Mouse (Mus musculus): ENCODE results near the gene Cops7a.
A peak's percentile ranks its signal among the peaks of the same experiment; 100 is the strongest.

Gene Cops7a

GRCm38 (mm10) chr6:124959960-124960359 lies 5.4 kb downstream of the Cops7a start:
- no peak for DNase-seq (ENCODE audit: low spot score in 2 of 2)

DNA sequence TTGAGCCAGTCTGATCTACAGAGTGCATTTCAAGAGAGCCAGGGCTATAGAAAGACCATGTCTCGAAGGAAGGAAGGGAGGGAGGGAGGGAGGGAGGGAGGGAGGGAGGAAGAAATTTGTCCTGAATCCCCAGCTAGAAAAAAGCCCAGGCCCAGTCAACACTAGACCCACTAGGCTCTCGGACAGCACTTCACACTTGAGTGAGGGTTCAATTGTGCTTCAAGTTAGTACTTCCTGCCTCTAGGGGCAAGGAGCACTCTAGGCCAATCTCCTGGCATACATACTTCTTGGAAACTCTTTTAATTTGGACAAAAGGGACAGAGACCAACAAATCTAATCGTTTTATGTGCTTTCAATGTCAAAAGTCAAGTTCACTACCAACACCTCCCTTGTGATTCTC lies 7.2 kb downstream of the Cops7a start:
- DNase-seq (ENCODE audit: low spot score in 2 of 2): no peak

- no peak for DNase-seq (ENCODE audit: low spot score in 2 of 2)
Measured at GRCm38 (mm10) chr6:124955212-124955611, 10.1 kb downstream of the Cops7a start.

GRCm38 (mm10) chr6:124953991-124954715 lies 11.2 kb downstream of the Cops7a start:
- DNase-seq (ENCODE audit: low spot score in 2 of 2): no peak

- no peak for DNase-seq (ENCODE audit: low spot score in 2 of 2)
Measured at GRCm38 (mm10) chr6:124943526-124943925, 21.8 kb downstream of the Cops7a start.

- DNase-seq (ENCODE audit: low spot score in 2 of 2): no peak
Measured at GRCm38 (mm10) chr6:124941679-124942078, 23.7 kb downstream of the Cops7a start.

DNA sequence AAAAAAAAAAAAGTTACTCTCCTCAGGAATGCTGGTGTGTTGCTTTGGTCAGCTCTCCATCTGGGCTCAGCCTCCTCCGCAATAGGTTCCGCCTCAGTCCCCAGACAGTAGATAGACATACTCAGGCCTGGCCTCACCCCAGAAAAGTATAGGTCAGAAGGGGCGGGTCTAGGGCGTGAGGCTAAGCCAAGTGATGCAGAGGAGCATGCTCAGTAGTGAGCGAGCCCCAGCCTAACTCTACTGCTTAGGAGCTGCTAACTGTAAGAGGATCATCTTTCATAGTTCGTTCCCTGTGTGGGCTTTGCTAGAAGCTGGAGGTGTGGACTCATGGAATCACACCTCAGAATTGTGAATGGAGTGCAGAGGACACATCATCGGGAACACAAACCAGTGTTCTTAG lies 26.8 kb downstream of the Cops7a start:
- no peak for DNase-seq (ENCODE audit: low spot score in 2 of 2)

DNA sequence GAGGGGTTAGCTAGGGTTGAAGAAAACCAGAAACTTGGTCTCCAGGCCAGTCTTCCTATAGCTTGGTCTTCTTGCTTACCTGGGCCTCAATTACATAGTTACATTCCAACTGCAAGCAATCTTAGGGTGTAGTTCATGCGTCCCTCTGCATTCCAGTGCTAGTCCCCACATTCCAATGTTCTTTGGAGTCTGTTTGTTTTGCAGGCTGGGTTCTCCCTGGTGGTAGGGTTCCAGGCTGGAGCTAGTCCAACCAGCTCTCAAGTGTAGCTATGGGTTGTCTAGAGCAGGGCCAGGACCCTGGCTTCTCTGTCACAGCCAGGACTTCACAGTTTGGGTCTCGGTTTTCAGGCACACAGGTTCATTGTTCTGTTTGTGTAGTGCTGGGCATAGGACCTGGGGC lies 27.8 kb downstream of the Cops7a start:
- DNase-seq (ENCODE audit: low spot score in 2 of 2): no peak

GRCm38 (mm10) chr6:124936681-124937080 lies 28.7 kb downstream of the Cops7a start:
- no peak for DNase-seq (ENCODE audit: low spot score in 2 of 2)

DNA sequence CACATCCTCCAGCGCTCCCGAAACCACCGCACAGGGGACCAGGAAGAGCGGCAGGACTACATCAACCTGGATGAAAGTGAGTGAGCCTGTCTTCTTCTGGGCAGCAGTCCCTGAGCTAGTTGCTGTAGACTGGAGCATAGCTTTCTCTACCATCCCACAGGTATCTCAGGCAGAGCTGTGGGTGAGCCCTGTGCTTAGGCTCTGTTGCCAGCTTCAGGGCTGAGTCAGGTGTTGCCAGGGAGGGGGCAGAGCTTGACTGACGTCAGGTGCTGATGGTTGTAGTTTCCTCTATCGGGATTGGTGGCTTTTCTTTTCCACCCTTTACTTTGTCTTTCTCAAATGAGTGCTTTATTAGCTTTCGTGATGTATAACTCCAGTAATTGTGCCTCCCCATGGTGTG lies 30.7 kb downstream of the Cops7a start:
- peak in 1 of 2 experiments; percentile 20 for DNase-seq (ENCODE audit: low spot score in 2 of 2)

DNA sequence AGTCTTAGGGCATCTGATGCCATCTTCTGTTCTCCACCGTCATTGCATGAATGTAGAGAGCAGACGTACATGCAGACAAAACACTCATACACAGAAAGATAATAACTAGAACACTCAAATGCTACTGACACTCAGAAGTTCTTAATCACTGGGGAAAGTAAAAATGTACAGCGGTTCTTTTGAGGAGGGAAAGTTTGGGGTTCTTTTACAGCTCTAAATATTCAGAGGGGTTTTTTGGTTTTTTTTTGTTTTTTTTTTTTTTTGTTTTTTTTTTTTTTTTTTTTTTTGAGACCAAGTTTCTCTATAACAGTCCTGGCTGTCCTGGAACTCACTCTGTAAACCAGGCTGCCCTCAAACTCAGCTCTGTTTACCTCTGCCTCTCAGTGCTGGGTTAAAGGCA lies 32.2 kb downstream of the Cops7a start:
- no peak for DNase-seq (ENCODE audit: low spot score in 2 of 2)

DNA sequence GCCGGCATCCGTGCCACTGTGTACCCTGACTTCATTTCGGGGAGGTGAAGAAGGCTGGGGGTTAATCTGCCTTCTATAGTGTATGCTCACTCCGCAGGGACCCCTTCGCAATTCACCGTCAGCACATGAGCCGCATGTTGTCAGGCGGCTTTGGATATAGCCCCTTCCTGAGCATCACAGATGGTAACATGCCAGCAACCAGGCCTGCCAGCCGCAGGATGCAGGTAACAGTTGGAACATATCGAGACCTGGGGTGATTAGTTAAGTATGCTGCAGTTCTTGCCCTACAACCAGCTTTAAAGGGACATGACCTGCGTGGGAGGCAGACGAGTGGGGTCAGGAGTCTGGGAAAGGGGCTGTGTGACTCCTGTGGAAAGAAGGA lies 33.0 kb downstream of the Cops7a start:
- no peak for DNase-seq (ENCODE audit: low spot score in 2 of 2)

DNA sequence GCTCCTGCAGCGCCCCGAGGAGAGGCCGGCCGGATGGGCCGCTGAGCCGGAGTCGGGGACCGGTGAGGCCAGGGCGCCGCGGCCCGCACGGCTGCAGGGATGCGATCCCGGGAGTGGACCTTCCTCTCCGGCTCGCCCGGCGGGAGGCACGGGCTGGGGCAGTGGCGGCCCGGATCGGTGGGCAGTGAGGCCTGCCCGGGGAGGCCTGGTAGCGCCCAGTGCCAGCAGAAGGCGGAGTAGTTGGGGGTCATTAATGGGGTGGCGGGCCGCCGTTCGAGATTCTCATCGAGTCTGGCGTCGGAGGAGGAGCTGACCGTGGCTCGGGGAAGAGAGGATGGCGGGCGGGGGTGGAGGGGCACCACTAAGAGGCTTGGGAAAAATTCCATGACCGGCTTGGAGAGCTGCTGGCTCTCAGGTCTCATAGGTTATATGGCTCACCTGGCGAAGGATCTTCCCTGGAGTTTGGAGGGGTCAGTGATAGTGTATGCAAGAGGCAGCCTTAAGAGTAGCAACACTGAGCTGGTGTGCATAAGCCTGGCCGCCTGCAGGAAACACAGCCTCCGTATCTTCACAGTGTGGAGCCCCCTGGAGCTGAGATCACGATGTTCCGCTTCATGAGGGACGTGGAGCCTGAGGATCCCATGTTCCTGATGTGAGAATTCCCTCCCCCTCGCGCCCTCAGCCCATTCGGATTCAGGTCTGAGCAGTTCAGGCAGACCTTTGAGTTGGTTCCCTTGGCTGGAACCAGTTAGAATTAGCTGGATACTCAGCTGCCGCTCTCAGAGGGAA lies 33.6 kb downstream of the Cops7a start:
- peak in 1 of 2 experiments; percentile 55 for DNase-seq (ENCODE audit: low spot score in 2 of 2)

GRCm38 (mm10) chr6:124930754-124931524 lies 34.4 kb downstream of the Cops7a start, which contains the start of gene Mlf2:
Gene Mlf2, plus strand, starts transcription at chr6:124931386.
- peak; percentile 99 for DNase-seq (ENCODE audit: low spot score in 2 of 2)

DNA sequence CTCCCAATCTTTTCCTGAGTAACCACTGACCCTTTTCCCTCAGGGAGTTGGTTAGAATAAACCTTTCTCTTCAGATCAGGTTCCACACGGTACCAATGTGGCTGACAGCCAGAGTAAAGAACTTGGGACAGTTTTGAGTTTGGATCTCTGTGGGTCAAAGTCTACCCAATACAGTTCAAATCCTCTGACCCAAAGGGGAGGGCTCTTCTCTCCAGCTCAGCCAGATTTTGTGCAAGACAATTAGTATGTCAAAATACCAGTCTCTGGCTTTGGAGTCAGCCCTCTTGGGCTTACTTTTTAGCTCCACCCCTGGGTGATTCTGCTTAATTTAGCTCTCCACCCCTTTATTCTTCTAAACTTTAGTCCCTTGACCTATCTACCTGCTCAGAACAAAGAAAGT lies 35.1 kb downstream of the Cops7a start:
- no peak for DNase-seq (ENCODE audit: low spot score in 2 of 2)

DNA sequence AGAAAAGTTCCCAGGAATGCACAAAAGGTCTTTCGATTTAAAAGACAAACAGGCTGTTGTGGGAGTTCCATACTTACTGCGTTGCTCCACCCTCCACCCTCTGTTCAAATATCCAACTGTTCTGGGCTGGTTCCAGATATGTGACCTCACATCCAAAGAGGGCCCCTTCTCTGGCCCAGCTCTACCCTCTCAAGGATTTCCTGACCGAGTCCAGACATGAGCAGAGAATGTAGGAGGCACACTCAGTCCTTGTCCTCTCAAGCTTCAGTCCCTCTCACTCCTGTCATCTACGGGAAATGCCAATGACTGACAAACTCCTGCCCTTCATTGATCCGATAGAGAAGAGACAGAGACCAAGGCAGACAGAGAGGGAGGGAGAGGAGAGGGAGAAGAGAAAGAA lies 39.4 kb downstream of the Cops7a start:
- no peak for DNase-seq (ENCODE audit: low spot score in 2 of 2)

DNA sequence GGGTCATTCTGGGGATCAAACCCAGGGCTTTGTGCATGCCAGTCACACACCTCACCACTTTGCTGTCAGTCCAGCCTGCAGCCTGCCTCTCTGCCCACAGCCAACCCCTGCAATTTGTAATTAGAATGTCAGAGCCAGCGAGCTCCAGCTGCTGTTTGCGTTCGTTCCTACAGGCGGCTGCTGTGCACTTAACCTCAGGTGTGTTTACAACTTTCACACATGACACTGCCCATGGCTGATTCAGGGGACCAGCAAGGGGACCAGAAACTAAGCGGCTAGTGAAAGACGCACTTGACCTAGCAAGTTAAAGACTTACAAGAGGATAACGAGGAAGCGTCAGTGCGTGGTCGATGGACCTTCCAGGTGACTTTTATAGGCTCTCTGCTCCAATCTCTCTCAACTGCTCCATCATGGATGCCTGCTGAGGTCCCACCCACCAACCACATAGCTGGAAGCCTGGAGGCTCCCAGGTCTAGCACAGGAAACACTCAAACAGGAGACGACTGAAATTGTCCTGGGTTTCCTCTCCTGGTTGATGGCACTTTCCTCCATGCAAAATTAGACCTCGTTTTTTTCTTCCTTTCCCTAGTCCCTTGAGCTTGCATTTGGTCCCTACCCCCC lies 40.1 kb downstream of the Cops7a start:
- DNase-seq (ENCODE audit: low spot score in 2 of 2): no peak

GRCm38 (mm10) chr6:124921539-124921938 lies 43.8 kb downstream of the Cops7a start:
- DNase-seq (ENCODE audit: low spot score in 2 of 2): no peak

DNA sequence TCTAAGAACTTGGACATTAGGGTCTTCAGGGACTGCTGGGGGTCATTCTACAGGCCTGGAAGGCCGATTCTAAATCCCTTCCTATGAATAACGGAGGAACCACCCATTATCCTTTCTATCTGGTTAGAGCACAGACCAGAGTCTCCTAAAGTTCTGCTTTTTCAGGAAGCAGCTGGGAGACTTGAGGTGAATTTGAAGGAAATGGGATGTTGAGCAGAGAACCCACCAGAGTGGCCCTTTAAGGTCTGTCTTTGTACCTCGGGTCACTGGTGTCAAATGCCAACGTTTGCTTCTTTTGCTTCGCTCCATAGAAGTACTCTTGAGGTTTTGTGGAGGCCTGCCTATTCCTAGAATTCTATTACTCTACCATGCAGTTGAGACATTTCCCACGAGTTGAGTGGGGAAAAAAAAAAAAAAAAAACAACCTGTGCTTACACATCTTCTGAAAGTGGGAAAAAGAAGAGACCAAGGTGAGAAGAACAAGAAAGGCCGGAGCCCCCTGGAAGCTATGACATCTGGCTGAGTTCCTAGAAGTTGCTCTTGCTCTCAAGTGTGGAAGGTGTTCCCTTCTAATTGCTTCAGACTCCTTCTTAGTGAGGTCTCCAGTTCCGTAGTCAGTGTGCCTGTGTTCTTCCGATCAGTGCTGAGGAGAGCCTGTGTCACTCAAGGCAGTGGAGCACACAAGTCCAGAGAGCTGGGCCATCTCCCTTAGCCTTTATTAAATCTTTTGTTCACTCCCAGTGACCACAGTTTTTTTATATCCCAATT lies 44.8 kb downstream of the Cops7a start:
- DNase-seq (ENCODE audit: low spot score in 2 of 2): no peak

- DNase-seq (ENCODE audit: low spot score in 2 of 2): peak; percentile 90 to 93
Measured at GRCm38 (mm10) chr6:124919695-124920317, 45.5 kb downstream of the Cops7a start, which contains the start of gene Ptms. Gene Ptms, minus strand, starts transcription at chr6:124920103.
